Mouse (Mus musculus): ENCODE measurements around the gene Zc3h6. TPM values are rescaled to one million over a fixed set of nuclear protein-coding genes. Genes with fewer than 3 reads are reported as not detected.
"Not testable (repeated sequence)": the region's sequence is repeated elsewhere in the genome, so short reads cannot be mapped to it uniquely, and the experiment has no call there.

The Zc3h6 gene
- polyA plus RNA-seq, 1 experiment from 2014 or later, result 2.2 TPM

DNA sequence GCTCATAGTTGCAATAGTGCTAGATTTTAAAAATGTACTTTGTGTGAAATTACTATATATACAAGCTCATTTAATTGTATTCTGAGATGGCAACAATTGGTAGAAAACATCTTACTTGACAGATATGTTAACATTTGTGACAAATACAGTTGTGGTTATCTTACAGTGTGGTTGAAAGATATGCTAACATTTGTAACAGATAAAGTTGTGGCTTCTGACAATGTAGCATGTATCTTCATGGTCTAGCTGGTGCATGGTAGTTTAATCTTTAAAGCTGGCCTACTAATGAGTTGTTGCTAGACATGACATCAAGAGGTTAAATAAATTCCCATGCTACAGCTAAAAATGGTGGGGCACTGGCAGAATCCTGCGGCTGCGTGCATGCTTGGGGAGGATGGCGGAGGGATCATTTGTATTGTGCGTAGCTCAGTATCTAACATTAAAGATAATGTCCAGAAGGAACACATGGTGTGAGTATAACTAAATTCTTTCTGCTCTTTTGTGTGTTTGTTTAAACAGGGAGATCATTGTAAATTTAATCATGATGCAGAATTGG, 39.1 kb downstream of the Zc3h6 start:
- Histone ChIP-seq H3K4me2 (replicated peaks; ENCODE audit: low read depth, low read length) (no peak overlapping the region), H3K9me3 (ENCODE audit: control insufficient read depth, low read length) (no peaks in the 10 kb centered on the region), H3K9ac (ENCODE audit: low read depth, low read length) (no peak overlapping the region), H3K4me3 (ENCODE audit: low read depth, low read length) (no peak overlapping the region), H3K36me3 (ENCODE audit: control insufficient read depth, insufficient read depth, low read length) (no peaks in the 10 kb centered on the region), H3K4me1 (replicated peaks; ENCODE audit: control insufficient read depth, insufficient read depth, low read length) (no peaks in the 10 kb centered on the region), H3K27ac (ENCODE audit: low read depth, low read length) (no peak overlapping the region), H3K27me3 (ENCODE audit: control insufficient read depth, insufficient read depth, low read length) (no peaks in the 10 kb centered on the region)
- WGBS, result 83% methylated on average over 4 of the region's 4 CpGs
- no peak for DNase-seq (ENCODE audit: low spot score)
- ATAC-seq (ENCODE audit: low FRiP score), result no peak

DNA sequence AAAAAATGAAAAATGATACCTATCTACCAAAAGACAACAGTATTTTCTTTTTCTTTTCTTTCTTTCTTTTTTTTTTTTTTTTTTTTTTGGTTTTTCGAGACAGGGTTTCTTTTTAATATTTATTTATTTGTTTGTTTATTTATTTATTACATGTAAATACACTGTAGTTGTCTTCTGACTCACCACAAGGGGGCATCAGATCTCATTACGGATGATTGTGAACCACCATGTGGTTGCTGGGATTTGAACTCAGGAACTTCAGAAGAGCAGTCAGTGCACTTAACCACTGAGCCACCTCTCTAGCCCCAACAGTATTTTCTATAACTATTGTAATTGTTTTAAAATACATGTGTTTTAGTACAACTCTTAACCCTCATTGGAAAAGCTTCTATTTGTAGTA, 41.7 kb downstream of the Zc3h6 start:
- not testable (repeated sequence) for H3K9ac ChIP-seq (ENCODE audit: low read depth, low read length); H3K27me3 ChIP-seq (ENCODE audit: control insufficient read depth, insufficient read depth, low read length); H3K36me3 ChIP-seq (ENCODE audit: control insufficient read depth, insufficient read depth, low read length); H3K4me2 ChIP-seq (replicated peaks; ENCODE audit: low read depth, low read length); H3K4me3 ChIP-seq (ENCODE audit: low read depth, low read length); H3K27ac ChIP-seq (ENCODE audit: low read depth, low read length); H3K4me1 ChIP-seq (replicated peaks; ENCODE audit: control insufficient read depth, insufficient read depth, low read length); ATAC-seq (ENCODE audit: low FRiP score); H3K9me3 ChIP-seq (ENCODE audit: control insufficient read depth, low read length)
- DNase-seq (ENCODE audit: low spot score), result peak; percentile 5
- WGBS, result 75% methylated on average over 2 of the region's 2 CpGs

DNA sequence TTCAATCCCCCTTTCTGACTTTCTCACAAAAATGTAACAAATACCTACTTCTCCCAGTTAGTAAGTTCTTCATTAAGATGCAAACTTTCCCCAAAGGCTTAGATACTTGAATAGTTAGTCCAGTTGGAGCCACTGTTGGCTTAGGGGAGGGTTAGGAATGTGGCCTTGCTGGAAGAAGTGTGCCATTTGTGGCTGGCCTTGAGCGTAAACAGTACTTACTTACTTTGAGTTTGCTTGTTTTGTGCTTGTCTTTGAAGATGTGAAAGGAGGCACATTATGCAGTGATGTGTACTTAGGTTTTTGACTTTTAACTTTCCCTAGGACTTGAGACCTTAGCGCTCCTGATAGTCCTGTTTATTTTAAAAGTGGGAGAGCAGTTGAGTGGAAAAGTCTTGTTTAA, 52.9 kb downstream of the Zc3h6 start:
- 82% methylated on average over 2 of the region's 2 CpGs for WGBS
- ATAC-seq (ENCODE audit: low FRiP score), result no peak
- H3K27me3 ChIP-seq (ENCODE audit: control insufficient read depth, insufficient read depth, low read length), result no peaks in the 10 kb centered on the region
- no peaks in the 10 kb centered on the region for H3K36me3 ChIP-seq (ENCODE audit: control insufficient read depth, insufficient read depth, low read length)
- H3K4me1 ChIP-seq (replicated peaks; ENCODE audit: control insufficient read depth, insufficient read depth, low read length), result no peaks in the 10 kb centered on the region
- no peak overlapping the region for H3K4me3 ChIP-seq (ENCODE audit: low read depth, low read length)
- no peak overlapping the region for H3K27ac ChIP-seq (ENCODE audit: low read depth, low read length)
- H3K9ac ChIP-seq (ENCODE audit: low read depth, low read length), result no peak overlapping the region
- no peaks in the 10 kb centered on the region for H3K9me3 ChIP-seq (ENCODE audit: control insufficient read depth, low read length)
- no peak for DNase-seq (ENCODE audit: low spot score)
- no peak overlapping the region for H3K4me2 ChIP-seq (replicated peaks; ENCODE audit: low read depth, low read length)

DNA sequence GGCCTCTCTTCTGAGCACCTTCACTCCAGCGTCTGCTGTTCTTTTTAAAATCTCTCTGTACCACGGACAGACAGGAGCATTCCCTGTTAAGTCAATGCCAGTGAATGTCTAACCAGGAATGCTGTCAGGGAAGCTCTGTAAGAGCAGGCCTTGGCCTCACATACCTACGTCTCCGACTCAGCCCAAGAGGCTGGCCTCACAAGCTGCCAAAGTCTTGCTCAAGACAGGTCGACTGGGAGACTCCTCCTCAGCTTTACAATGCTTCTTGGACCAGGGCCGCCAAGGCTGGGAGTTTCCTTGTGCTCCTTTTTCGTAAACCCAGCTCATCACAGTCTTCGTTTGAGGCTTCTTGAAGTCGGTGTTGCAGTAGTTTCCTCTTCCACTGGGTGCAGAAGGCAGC, 57.6 kb downstream of the Zc3h6 start:
- no peak overlapping the region for H3K4me2 ChIP-seq (replicated peaks; ENCODE audit: low read depth, low read length)
- no peaks in the 10 kb centered on the region for H3K4me1 ChIP-seq (replicated peaks; ENCODE audit: control insufficient read depth, insufficient read depth, low read length)
- DNase-seq (ENCODE audit: low spot score), result no peak
- H3K27me3 ChIP-seq (ENCODE audit: control insufficient read depth, insufficient read depth, low read length), result no peaks in the 10 kb centered on the region
- WGBS, result 80% methylated on average over 9 of the region's 9 CpGs
- H3K27ac ChIP-seq (ENCODE audit: low read depth, low read length), result no peak overlapping the region
- H3K36me3 ChIP-seq (ENCODE audit: control insufficient read depth, insufficient read depth, low read length), result no peaks in the 10 kb centered on the region
- H3K9ac ChIP-seq (ENCODE audit: low read depth, low read length), result no peak overlapping the region
- ATAC-seq (ENCODE audit: low FRiP score), result no peak
- H3K9me3 ChIP-seq (ENCODE audit: control insufficient read depth, low read length), result no peaks in the 10 kb centered on the region
- H3K4me3 ChIP-seq (ENCODE audit: low read depth, low read length), result no peak overlapping the region

DNA sequence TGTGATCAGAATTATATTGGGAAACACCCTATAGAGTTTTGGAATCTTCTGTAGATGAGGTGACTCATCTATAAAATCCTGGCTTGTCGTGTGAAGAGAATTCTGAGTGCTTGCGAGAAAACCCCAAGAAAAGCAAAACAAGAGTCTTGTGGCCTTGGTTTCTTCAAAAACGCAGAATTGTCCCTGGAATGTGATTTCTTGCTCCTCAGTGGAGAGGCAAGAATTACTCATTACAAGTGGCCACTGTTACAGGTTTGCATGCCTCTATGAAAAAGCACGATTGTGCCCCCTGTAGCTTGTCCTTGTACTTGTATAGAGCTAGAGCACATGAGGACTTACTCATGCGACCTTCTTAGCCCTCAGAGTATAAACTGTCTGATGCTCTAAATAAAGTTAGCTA, 68.2 kb downstream of the Zc3h6 start:
- DNase-seq (ENCODE audit: low spot score) (no peak), ATAC-seq (ENCODE audit: low FRiP score) (no peak)
- Histone ChIP-seq H3K9ac (ENCODE audit: low read depth, low read length) (no peak overlapping the region), H3K27me3 (ENCODE audit: control insufficient read depth, insufficient read depth, low read length) (peaks cover 23% of the 10 kb centered on the region), H3K36me3 (ENCODE audit: control insufficient read depth, insufficient read depth, low read length) (no peaks in the 10 kb centered on the region), H3K4me1 (replicated peaks; ENCODE audit: control insufficient read depth, insufficient read depth, low read length) (peaks cover 4% of the 10 kb centered on the region; the same call in 1 of the 2 replicates), H3K9me3 (ENCODE audit: control insufficient read depth, low read length) (no peaks in the 10 kb centered on the region), H3K4me3 (ENCODE audit: low read depth, low read length) (no peak overlapping the region), H3K27ac (ENCODE audit: low read depth, low read length) (no peak overlapping the region), H3K4me2 (replicated peaks; ENCODE audit: low read depth, low read length) (no peak overlapping the region)
- WGBS, result 85% methylated on average over 5 of the region's 5 CpGs

DNA sequence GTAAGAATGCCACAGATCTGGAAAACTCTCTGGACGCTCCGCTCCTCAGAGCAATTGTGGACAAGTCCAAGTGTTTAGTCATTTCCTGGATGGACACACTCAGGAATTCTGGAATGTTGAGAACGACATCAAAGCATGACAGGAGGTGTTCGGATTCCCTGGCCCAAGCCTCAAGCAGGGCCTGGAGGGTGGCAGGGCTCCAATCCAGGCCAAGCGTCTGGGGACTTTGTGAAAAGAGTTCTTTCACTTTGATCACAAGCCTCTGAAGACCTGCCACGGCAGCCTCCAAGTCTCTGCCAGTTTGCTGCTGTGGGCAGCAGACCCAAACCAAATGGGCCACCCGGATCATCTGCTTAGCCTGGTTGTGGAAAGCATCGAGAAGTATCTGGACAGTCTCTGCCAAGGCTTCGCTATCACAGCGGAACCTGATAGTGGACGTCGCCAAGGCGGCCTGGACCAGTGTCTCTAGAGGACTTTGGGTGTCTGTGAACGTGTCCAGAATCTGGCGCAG, 71.3 kb downstream of the Zc3h6 start:
- peaks cover 23% of the 10 kb centered on the region for H3K27me3 ChIP-seq (ENCODE audit: control insufficient read depth, insufficient read depth, low read length)
- WGBS, result 34% methylated on average over 15 of the region's 15 CpGs
- H3K4me2 ChIP-seq (replicated peaks; ENCODE audit: low read depth, low read length), result peak overlapping the region; percentile 92
- peaks cover 4% of the 10 kb centered on the region; the same call in 1 of the 2 replicates for H3K4me1 ChIP-seq (replicated peaks; ENCODE audit: control insufficient read depth, insufficient read depth, low read length)
- no peak overlapping the region for H3K27ac ChIP-seq (ENCODE audit: low read depth, low read length)
- no peaks in the 10 kb centered on the region for H3K9me3 ChIP-seq (ENCODE audit: control insufficient read depth, low read length)
- DNase-seq (ENCODE audit: low spot score), result no peak
- H3K36me3 ChIP-seq (ENCODE audit: control insufficient read depth, insufficient read depth, low read length), result no peaks in the 10 kb centered on the region
- peak overlapping the region; percentile 48 for H3K4me3 ChIP-seq (ENCODE audit: low read depth, low read length)
- peak overlapping the region; percentile 68 for H3K9ac ChIP-seq (ENCODE audit: low read depth, low read length)
- no peak for ATAC-seq (ENCODE audit: low FRiP score)

DNA sequence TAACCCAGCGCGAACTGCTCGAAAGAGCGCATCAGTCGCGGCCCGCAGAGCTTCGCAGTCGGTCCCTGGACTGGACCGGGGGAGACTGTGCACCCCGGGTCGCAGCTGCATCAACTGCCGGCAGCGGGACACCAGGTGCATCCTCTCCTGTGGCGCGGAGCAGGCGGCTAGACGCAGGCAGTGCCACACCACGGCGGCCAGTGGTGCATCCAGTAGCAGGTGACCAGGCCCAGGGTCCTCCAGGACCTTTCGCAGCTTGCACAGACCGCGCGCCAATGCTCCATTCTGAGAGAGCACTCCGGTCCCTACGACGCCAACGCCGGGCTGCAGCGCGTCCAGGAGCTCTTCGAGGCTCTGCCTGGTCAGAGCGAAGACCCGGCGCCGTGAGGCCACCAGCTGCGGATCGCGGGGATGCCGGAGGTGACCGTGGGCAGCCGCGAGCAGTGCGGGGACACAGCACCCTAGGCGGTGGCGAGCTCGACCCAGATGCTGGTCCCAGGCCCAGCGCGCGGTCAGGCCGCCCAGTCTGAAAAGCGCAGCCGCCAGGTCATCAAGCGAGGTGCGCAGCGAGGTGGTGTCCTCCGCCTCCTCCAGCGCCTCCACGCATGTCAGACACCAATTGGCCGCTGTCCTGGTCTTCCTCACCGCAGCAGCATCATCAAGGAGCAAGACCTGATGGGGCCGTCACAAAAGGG, 71.9 kb downstream of the Zc3h6 start:
- no peak overlapping the region for H3K27ac ChIP-seq (ENCODE audit: low read depth, low read length)
- ATAC-seq (ENCODE audit: low FRiP score) (peak; percentile 70), DNase-seq (ENCODE audit: low spot score) (peak; percentile 70)
- no peaks in the 10 kb centered on the region for H3K36me3 ChIP-seq (ENCODE audit: control insufficient read depth, insufficient read depth, low read length)
- WGBS, result 2% methylated on average over 61 of the region's 62 CpGs
- H3K4me2 ChIP-seq (replicated peaks; ENCODE audit: low read depth, low read length), result peak overlapping the region; percentile 92
- H3K9me3 ChIP-seq (ENCODE audit: control insufficient read depth, low read length), result no peaks in the 10 kb centered on the region
- H3K27me3 ChIP-seq (ENCODE audit: control insufficient read depth, insufficient read depth, low read length), result peaks cover 23% of the 10 kb centered on the region
- H3K9ac ChIP-seq (ENCODE audit: low read depth, low read length), result peak overlapping the region; percentile 68
- H3K4me1 ChIP-seq (replicated peaks; ENCODE audit: control insufficient read depth, insufficient read depth, low read length), result peaks cover 4% of the 10 kb centered on the region; the same call in 1 of the 2 replicates
- H3K4me3 ChIP-seq (ENCODE audit: low read depth, low read length), result peak overlapping the region; percentile 48

DNA sequence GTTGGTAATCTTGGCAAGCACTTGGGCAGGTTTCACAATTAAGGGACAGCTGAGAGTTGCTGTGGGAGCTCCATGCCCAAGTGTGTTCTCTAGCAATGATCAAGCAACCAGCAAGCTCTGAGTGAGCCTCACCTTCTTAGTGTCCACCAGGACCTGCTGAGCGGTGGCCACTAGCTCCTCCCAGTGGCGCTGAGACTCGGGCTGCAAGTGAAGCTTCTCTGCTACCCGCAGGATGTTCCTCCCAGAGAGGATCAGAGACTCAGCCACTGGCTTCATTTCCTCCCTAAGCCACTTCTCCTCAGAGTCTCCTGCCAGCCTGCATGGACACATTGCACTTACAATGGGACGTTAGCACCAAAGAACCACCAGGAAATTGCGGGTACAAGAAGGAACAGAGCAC, 73.4 kb downstream of the Zc3h6 start:
- ATAC-seq (ENCODE audit: low FRiP score), result no peak
- H3K27me3 ChIP-seq (ENCODE audit: control insufficient read depth, insufficient read depth, low read length), result peaks cover 23% of the 10 kb centered on the region
- no peak overlapping the region for H3K4me3 ChIP-seq (ENCODE audit: low read depth, low read length)
- H3K27ac ChIP-seq (ENCODE audit: low read depth, low read length), result no peak overlapping the region
- H3K9ac ChIP-seq (ENCODE audit: low read depth, low read length), result no peak overlapping the region
- H3K36me3 ChIP-seq (ENCODE audit: control insufficient read depth, insufficient read depth, low read length), result no peaks in the 10 kb centered on the region
- no peak for DNase-seq (ENCODE audit: low spot score)
- H3K9me3 ChIP-seq (ENCODE audit: control insufficient read depth, low read length), result no peaks in the 10 kb centered on the region
- H3K4me2 ChIP-seq (replicated peaks; ENCODE audit: low read depth, low read length), result no peak overlapping the region
- WGBS, result 32% methylated on average over 6 of the region's 6 CpGs
- H3K4me1 ChIP-seq (replicated peaks; ENCODE audit: control insufficient read depth, insufficient read depth, low read length), result peaks cover 4% of the 10 kb centered on the region; the same call in 1 of the 2 replicates
